Mouse (Mus musculus) midbrain, postnatal 0 days (tissue): ENCODE results near the gene Ric8b. TPM values are rescaled to one million over a fixed set of nuclear protein-coding genes. Genes with fewer than 3 reads are reported as not detected.

ENCODE experiments used
- ATAC-seq: fragments of 200-750 bp; cut with Nextera tagmentation; 2 replicates; pipeline ENCODE4 v1.8.0; 2017; ENCODE audit warnings: moderate number of reproducible peaks, mild to moderate bottlenecking, moderate TSS enrichment, moderate library complexity; ENCODE audit not compliant: low FRiP score
- DNase-seq: peaks from one replicate; pipeline ENCODE4 v3.0.0-alpha.2; 2015; ENCODE audit warnings: low spot score
- H3K27ac ChIP-seq: fragments of 300-500 bp; sonication (generic); 2 replicates; pipeline ENCODE4 v1.5.1; 2014; ENCODE audit warnings: low read depth, mild to moderate bottlenecking, low read length, mixed read lengths
- H3K27me3 ChIP-seq: fragments of 300-500 bp; sonication (generic); 2 replicates; pipeline ENCODE4 v1.6.1; 2014; ENCODE audit warnings: low read length, control low read depth, mixed read lengths; ENCODE audit not compliant: insufficient read depth
- H3K36me3 ChIP-seq: fragments of 300-500 bp; sonication (generic); 2 replicates; pipeline ENCODE4 v1.6.1; 2014; ENCODE audit warnings: low read length, control low read depth, mixed read lengths; ENCODE audit not compliant: insufficient read depth
- H3K4me1 ChIP-seq: fragments of 300-500 bp; sonication (generic); 2 replicates; pipeline ENCODE4 v1.6.1; 2014; ENCODE audit warnings: mild to moderate bottlenecking, control low read depth, antibody characterized with exemption, low read length, mixed read lengths; ENCODE audit not compliant: insufficient read depth
- H3K4me2 ChIP-seq: fragments of 300-500 bp; sonication (generic); 2 replicates; pipeline ENCODE4 v1.6.1; 2014; ENCODE audit warnings: low read depth, mild to moderate bottlenecking, low read length, mixed read lengths; ENCODE audit not compliant: poor library complexity, severe bottlenecking
- H3K4me3 ChIP-seq: fragments of 300-500 bp; sonication (generic); 2 replicates; pipeline ENCODE4 v1.5.1; 2014; ENCODE audit warnings: low read depth, mild to moderate bottlenecking, low read length, moderate library complexity
- H3K9ac ChIP-seq: fragments of 300-500 bp; sonication (generic); replicated peaks from 2 replicates; pipeline ENCODE4 v1.6.1; 2014; ENCODE audit warnings: mild to moderate bottlenecking, low read length, moderate library complexity, mixed read lengths; ENCODE audit not compliant: poor library complexity, severe bottlenecking
- H3K9me3 ChIP-seq: fragments of 300-500 bp; sonication (generic); 2 replicates; pipeline ENCODE4 v1.6.1; 2016; ENCODE audit warnings: low read length, control low read depth
- CTCF ChIP-seq: IDR thresholded peaks from 2 replicates; pipeline ENCODE4 v1.5.1; 2016; ENCODE audit warnings: antibody characterized with exemption, mild to moderate bottlenecking
- WGBS: fragments of 180-500 bp; shearing (Covaris S2); extraction: QIAGEN DNeasy Blood & Tissue Kit; methylation state at CpG from one replicate; pipeline ENCODE4 v1.1.7; 2014; 5-methylcytosine and 5-hydroxymethylcytosine counted together
- polyA plus RNA-seq: library from polyadenylated mRNA; unstranded; fragments of >200 nt; fragmentation: Nextera tagmentation; extraction: Ambion mirVana; gene quantifications from 2 replicates; pipeline ENCODE4 v1.2.1, GENCODE M21; 2015
- total RNA-seq: library from RNA; depleted of rRNA; stranded (reverse); fragments of >200 nt; gene quantifications from 2 replicates; pipeline ENCODE4 v1.2.3, GENCODE M21; 2014

Ric8b gene
- total and polyA plus RNA-seq, 2 experiments from 2014 or later, result 34.8 to 48.4 TPM

DNA sequence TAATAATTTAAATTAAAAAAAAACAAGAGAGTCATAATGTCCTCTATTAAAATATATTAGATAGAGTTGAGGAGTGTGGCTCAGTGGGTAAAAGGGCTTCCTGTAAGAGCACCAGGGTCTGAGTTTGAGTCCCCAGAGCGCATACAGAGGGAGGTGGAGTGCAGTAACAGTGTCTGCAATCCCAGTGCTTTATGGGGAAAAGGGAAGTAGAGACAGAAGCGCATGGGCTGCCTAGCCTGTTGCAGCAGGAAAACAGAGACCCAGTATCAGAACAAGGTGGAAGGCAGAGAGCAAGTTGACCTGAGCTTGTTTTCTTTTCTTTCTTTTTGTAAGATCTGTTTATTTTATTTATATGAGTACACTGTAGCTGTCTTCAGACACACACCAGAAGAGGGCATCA lies 41.2 kb downstream of the Ric8b start:
- Histone ChIP-seq H3K4me3 (no peak overlapping the region), H3K9ac (no peak overlapping the region), H3K27ac (no peak overlapping the region), H3K4me1 (no peaks in the 10 kb centered on the region), H3K9me3 (no peaks in the 10 kb centered on the region), H3K4me2 (no peak overlapping the region), H3K27me3 (no peaks in the 10 kb centered on the region), H3K36me3 (peaks cover 8% of the 10 kb centered on the region)
- DNase-seq, result no peak
- TF ChIP-seq CTCF, result no peak
- no peak for ATAC-seq
- 97% methylated on average over 2 of the region's 2 CpGs for WGBS

DNA sequence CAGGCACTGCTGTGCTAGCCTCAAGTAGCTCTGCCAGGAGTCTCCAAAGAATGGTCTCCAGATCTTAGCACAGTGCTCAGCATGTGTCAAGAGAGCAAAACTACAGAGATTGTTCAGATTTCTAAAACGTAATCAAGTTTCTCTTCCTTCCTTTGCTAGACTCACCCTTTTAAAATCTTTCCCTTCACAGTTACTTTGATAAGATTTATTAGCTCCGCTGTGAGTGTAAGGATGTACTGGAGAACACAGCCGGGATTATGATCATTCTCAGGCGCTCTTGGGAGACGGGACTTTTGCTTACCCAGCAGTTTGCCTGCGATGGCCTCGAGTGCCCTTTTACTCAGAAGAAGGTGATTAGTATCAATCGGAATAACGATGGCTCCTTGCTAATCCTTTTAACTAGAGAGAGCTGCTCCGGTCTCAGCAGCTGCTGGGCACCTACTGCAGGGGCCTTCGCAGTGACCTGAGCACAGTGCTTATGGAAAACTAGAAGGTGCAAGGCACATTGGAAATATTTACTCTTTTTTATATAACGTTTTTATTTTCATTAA lies 43.0 kb downstream of the Ric8b start:
- no peak for TF ChIP-seq CTCF
- H3K4me3 ChIP-seq, result no peak overlapping the region
- no peak for ATAC-seq
- no peaks in the 10 kb centered on the region for H3K27me3 ChIP-seq
- no peak overlapping the region for H3K4me2 ChIP-seq
- H3K27ac ChIP-seq, result no peak overlapping the region
- H3K9ac ChIP-seq, result no peak overlapping the region
- 30% methylated on average over 12 of the region's 12 CpGs for WGBS
- no peak for DNase-seq
- H3K9me3 ChIP-seq, result no peaks in the 10 kb centered on the region
- peaks cover 4% of the 10 kb centered on the region for H3K36me3 ChIP-seq
- no peaks in the 10 kb centered on the region for H3K4me1 ChIP-seq

DNA sequence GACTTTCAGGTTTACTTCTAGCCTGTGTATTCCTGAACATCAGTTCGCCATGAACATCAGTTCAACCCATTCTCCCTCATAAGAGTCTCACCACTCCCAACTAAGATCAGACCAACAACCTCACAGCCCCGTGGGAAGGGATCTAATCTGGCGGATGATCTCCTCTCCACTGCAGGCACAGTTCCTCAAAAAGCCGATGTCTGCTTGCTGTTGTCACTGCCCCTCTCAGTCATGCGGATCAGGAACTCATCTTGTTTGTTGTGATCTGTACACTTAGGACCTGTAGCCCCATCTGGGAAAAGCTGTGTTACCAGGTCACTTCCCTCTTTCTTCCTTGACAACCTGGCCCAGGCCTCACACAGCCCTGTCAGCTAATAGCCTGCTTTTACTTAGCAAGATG lies 45.7 kb downstream of the Ric8b start:
- Histone ChIP-seq H3K36me3 (peaks cover 4% of the 10 kb centered on the region), H3K4me3 (no peak overlapping the region), H3K4me2 (no peak overlapping the region), H3K27ac (no peak overlapping the region), H3K9ac (no peak overlapping the region), H3K4me1 (peaks cover under 1% of the 10 kb centered on the region; the same call in 1 of the 2 replicates), H3K9me3 (no peaks in the 10 kb centered on the region), H3K27me3 (no peaks in the 10 kb centered on the region)
- 73% methylated on average over 5 of the region's 5 CpGs for WGBS
- TF ChIP-seq CTCF, result no peak
- DNase-seq (no peak), ATAC-seq (no peak)

DNA sequence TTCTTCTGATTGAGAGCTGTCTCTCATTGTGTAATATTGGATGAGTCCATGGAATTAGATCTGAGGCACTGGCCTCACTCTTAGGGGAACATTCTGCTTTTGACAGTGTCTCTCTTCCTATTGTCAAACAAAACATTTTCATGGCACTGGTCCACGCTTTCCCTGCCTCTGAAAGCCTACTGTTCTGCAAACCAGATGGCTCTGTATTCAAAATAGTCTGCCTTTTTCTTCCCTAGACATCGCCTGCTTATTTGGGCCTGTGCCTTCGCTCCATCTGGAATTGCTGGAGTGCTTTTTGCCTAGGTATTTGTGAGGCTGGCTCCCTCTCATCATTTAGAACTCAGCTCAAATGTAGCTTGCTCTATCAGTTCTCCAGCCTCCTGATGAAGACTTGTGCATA lies 46.3 kb downstream of the Ric8b start:
- WGBS, result 61% methylated on average over 3 of the region's 3 CpGs
- ATAC-seq (no peak), DNase-seq (peak; percentile 66)
- no peak overlapping the region for H3K4me3 ChIP-seq
- H3K4me2 ChIP-seq, result no peak overlapping the region
- H3K9ac ChIP-seq, result no peak overlapping the region
- no peak overlapping the region for H3K27ac ChIP-seq
- no peaks in the 10 kb centered on the region for H3K27me3 ChIP-seq
- no peak for TF ChIP-seq CTCF
- H3K36me3 ChIP-seq, result peaks cover 4% of the 10 kb centered on the region
- peaks cover 2% of the 10 kb centered on the region; the same call in 1 of the 2 replicates for H3K4me1 ChIP-seq
- no peaks in the 10 kb centered on the region for H3K9me3 ChIP-seq

DNA sequence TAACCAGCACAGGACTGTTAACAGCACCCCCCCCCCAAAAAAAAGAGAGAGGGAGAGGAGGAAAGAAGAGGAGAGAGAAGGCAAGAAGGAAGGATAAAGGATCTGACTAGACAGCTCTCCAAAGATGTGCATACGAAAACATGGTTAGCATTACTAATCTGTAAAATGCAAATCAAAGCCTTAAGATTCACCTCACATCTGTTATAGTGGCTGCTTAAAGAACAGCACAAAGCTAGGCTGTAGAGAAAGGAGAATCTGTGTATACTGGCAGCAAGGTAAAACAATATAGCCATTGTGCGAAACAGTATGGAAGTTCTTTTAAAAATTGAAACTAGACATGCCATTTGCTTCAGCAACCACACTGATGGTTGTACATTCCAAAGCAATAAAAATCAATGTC lies 49.1 kb downstream of the Ric8b start:
- H3K4me1 ChIP-seq, result peaks cover 2% of the 10 kb centered on the region; the same call in 1 of the 2 replicates
- no peak overlapping the region for H3K4me3 ChIP-seq

DNA sequence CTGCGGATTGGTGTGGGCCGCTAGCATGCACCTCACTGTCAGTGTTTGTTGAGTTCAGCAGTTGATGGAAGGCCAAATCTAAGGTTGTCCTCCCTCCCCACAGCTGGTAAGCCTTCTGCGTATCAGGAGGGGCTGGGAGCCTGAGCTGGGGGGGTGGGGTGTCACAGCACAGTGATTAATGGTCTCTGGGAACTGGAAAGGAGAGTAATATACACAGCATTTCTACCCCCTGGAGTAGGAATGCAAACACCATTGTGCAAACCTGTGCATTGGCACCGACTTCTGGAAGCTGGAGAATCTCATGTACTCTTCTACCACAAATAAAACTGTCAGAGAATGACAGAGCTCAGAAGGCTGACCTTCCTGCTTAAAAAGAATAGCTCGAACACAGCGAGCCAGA lies 50.2 kb downstream of the Ric8b start:
- H3K27me3 ChIP-seq, result no peaks in the 10 kb centered on the region
- peaks cover 2% of the 10 kb centered on the region; the same call in 1 of the 2 replicates for H3K4me1 ChIP-seq
- ATAC-seq (no peak), DNase-seq (peak; percentile 6)
- H3K9me3 ChIP-seq, result no peaks in the 10 kb centered on the region
- H3K36me3 ChIP-seq, result peaks cover 15% of the 10 kb centered on the region
- H3K4me2 ChIP-seq, result no peak overlapping the region
- H3K4me3 ChIP-seq, result no peak overlapping the region
- no peak for TF ChIP-seq CTCF
- no peak overlapping the region for H3K9ac ChIP-seq
- H3K27ac ChIP-seq, result no peak overlapping the region
- 37% methylated on average over 6 of the region's 6 CpGs for whole genome bisulfite sequencing

More for the DNA sequence above, 49.1 kb downstream of the Ric8b start:
- H3K4me2 ChIP-seq, result no peak overlapping the region
- no peak overlapping the region for H3K27ac ChIP-seq
- peak; percentile 47; the same call in 1 of the 2 replicates for ATAC-seq
- H3K9ac ChIP-seq, result no peak overlapping the region
- H3K9me3 ChIP-seq, result no peaks in the 10 kb centered on the region
- no peak for TF ChIP-seq CTCF
- H3K36me3 ChIP-seq, result peaks cover 12% of the 10 kb centered on the region
- DNase-seq, result peak; percentile 16
- 46% methylated on average over 2 of the region's 2 CpGs for WGBS
- H3K27me3 ChIP-seq, result no peaks in the 10 kb centered on the region
